8 mouse cellular contexts compared by ENCODE assay signal in genomic region chr1:78454659-78455058, GRCm38 (mm10). TPM values are rescaled to one million over a fixed set of nuclear protein-coding genes. Genes with fewer than 3 reads are reported as not detected.
DNase-seq lines count a peak whose midpoint lies in the region; ATAC-seq lines count a peak whose summit lies in the region.

No protein-coding gene starts in this region.

- intact Hi-C loops in gastrocnemius, postnatal 14 days (cut with DNase I; ENCODE audit: low total_unique reads) = no loop called here

- no peak overlapping the region for H3K4me2 ChIP-seq in midbrain, embryonic 14.5 days (ENCODE audit: low read length)

- no peak overlapping the region for H3K27ac ChIP-seq in midbrain, embryonic 14.5 days (replicated peaks; ENCODE audit: low read depth, low read length)

- H3K4me1 ChIP-seq in midbrain, embryonic 14.5 days (ENCODE audit: control insufficient read depth, insufficient read depth, low read length) = no peaks in the 10 kb centered on the region

- no peaks in the 10 kb centered on the region for H3K9me3 ChIP-seq in midbrain, embryonic 14.5 days (ENCODE audit: control insufficient read depth, low read length)

- ATAC-seq in midbrain, embryonic 14.5 days (ENCODE audit: low FRiP score, low TSS enrichment) = no peak

- 22% methylated on average over 7 of the region's 7 CpGs for WGBS in midbrain, embryonic 14.5 days

- no peaks in the 10 kb centered on the region for H3K27me3 ChIP-seq in midbrain, embryonic 14.5 days (ENCODE audit: control insufficient read depth, insufficient read depth, low read length)

- no peak overlapping the region for H3K4me3 ChIP-seq in midbrain, embryonic 14.5 days (replicated peaks; ENCODE audit: low read depth, low read length)

- peak; percentile 23 for DNase-seq in gastrocnemius, adult 18-20 months (ENCODE audit: low spot score)
- DNase-seq in gastrocnemius, postnatal 14 days = no peak
- peak; percentile 15 for DNase-seq in thymus, postnatal 0 days (ENCODE audit: low spot score)
- DNase-seq in thymus, postnatal 36 days = no peak
- DNase-seq in embryo, embryonic 10 days (ENCODE audit: low spot score) = peak; percentile 81
- DNase-seq in kidney, adult 9 months = peak; percentile 56
- DNase-seq in midbrain, embryonic 14.5 days = peak; percentile 84
- DNase-seq in urinary bladder, postnatal 4 days (ENCODE audit: low spot score in 2 of 2) = no peak

- peaks cover 64% of the 10 kb centered on the region for H3K36me3 ChIP-seq in midbrain, embryonic 14.5 days (ENCODE audit: control insufficient read depth, insufficient read depth, low read length)

- H3K9ac ChIP-seq in midbrain, embryonic 14.5 days (replicated peaks; ENCODE audit: low read length) = no peak overlapping the region

RNA-seq across cellular contexts. Expression of gene Farsb, which starts 34.0 kb away (rescaled TPM):
- total RNA-seq in gastrocnemius, adult 18-20 months (2021) = 10 to 100 TPM; 53.3 to 57.7 TPM
- 10 to 100 TPM; 43.2 to 44.7 TPM for total RNA-seq in gastrocnemius, postnatal 14 days (2021)
- 122 and 141 TPM in 2 replicates for polyA plus RNA-seq in thymus, postnatal 0 days (2015; fragmentation: Nextera tagmentation; extraction: Ambion mirVana)
- polyA plus RNA-seq in midbrain, embryonic 14.5 days (2014; fragmentation: Nextera tagmentation; extraction: Ambion mirVana) = 158 and 168 TPM in 2 replicates

RNA-seq across cellular contexts. Expression of gene Mogat1, which starts 56.1 kb away (rescaled TPM):
- total RNA-seq in gastrocnemius, adult 18-20 months (2021) = not detected
- total RNA-seq in gastrocnemius, postnatal 14 days (2021) = under 1 TPM in 1 of 2 experiments, not detected in 1; 0.64 TPM
- polyA plus RNA-seq in thymus, postnatal 0 days (2015; fragmentation: Nextera tagmentation; extraction: Ambion mirVana) = 0.39 and 0.90 TPM in 2 replicates
- polyA plus RNA-seq in midbrain, embryonic 14.5 days (2014; fragmentation: Nextera tagmentation; extraction: Ambion mirVana) = 0.72 TPM in 1 of 2 replicates, not detected in the other

RNA-seq across cellular contexts. Expression of gene BC035947, which starts 57.3 kb away (rescaled TPM):
- total RNA-seq in gastrocnemius, adult 18-20 months (2021) = not detected
- total RNA-seq in gastrocnemius, postnatal 14 days (2021) = not detected
- polyA plus RNA-seq in thymus, postnatal 0 days (2015; fragmentation: Nextera tagmentation; extraction: Ambion mirVana) = not detected in 2 replicates
- 0.81 and 1.2 TPM in 2 replicates for polyA plus RNA-seq in midbrain, embryonic 14.5 days (2014; fragmentation: Nextera tagmentation; extraction: Ambion mirVana)

Comparison
In these comparisons a context has a peak if more than half of its experiments do, and no peak if none do; other contexts are left out.
1. DNase-seq: peak in gastrocnemius, adult 18-20 months (single experiment), thymus, postnatal 0 days (single experiment), embryo, embryonic 10 days (single experiment), kidney, adult 9 months (single experiment) and midbrain, embryonic 14.5 days (single experiment); none in gastrocnemius, postnatal 14 days (single experiment), thymus, postnatal 36 days (0 of 2) and urinary bladder, postnatal 4 days (0 of 2).